Mouse (Mus musculus): ENCODE data around the gene Trim31. TPM values are rescaled to one million over a fixed set of nuclear protein-coding genes. Genes with fewer than 3 reads are reported as not detected.

The Trim31 gene
- polyA plus RNA-seq, 1 experiment: not detected

GRCm38 (mm10) chr17:36866719-36867527 lies 31.0 kb upstream of the Trim31 start, which contains the start of gene Trim15:
TSS of gene Trim15 (minus strand) at chr17:36867210.
- Histone ChIP-seq H3K27me3 (ENCODE audit: control insufficient read depth, insufficient read depth, insufficient read length) (peaks cover 12% of the 10 kb centered on the region), H3K79me2 (ENCODE audit: control insufficient read depth, insufficient read depth) (no peaks in the 10 kb centered on the region), H3K4me3 (no peak within 1 kb of the TSS), H3K4me2 (ENCODE audit: low read depth) (no peak within 1 kb of the TSS), H3ac (ENCODE audit: control insufficient read depth, insufficient read length) (no peak within 1 kb of the TSS), H3K36me3 (ENCODE audit: control insufficient read depth, insufficient read depth) (no peaks in the 10 kb centered on the region)
- no peak for TF ChIP-seq POLR2AphosphoS2 (IDR thresholded peaks at IDR 0.05; ENCODE audit: insufficient read length, low read depth)
- TF ChIP-seq MYOD1 (IDR thresholded peaks at IDR 0.05; ENCODE audit: control insufficient read depth in 1 of 3, insufficient read length in 2 of 3, low read depth in 2 of 3): no peak
- no peak for TF ChIP-seq USF1 (IDR thresholded peaks at IDR 0.05; ENCODE audit: low read depth)
- no peak for TF ChIP-seq CEBPB (IDR thresholded peaks at IDR 0.05; ENCODE audit: insufficient read depth, poor library complexity, severe bottlenecking)
- TF ChIP-seq SRF (IDR thresholded peaks at IDR 0.05; ENCODE audit: control insufficient read depth, insufficient read length, low read depth): no peak
- TF ChIP-seq E2F4 (IDR thresholded peaks at IDR 0.05; ENCODE audit: insufficient read depth): no peak
- no peak for TF ChIP-seq MAX (IDR thresholded peaks at IDR 0.05; ENCODE audit: low read depth)
- TF ChIP-seq TCF3 (IDR thresholded peaks at IDR 0.05; ENCODE audit: insufficient read length, low read depth): no peak
- no peak for TF ChIP-seq REST (IDR thresholded peaks at IDR 0.05; ENCODE audit: insufficient read depth, insufficient read length)
- TF ChIP-seq TCF12 (IDR thresholded peaks at IDR 0.05; ENCODE audit: insufficient read depth, poor library complexity, severe bottlenecking): no peak
- no peak for TF ChIP-seq POLR2A (IDR thresholded peaks at IDR 0.05; ENCODE audit: insufficient read length, low read depth)
- no peak for TF ChIP-seq MYOG (IDR thresholded peaks at IDR 0.05; ENCODE audit: control insufficient read depth in 1 of 3, insufficient read depth in 1 of 3, insufficient read length in 2 of 3, low read depth in 2 of 3)

GRCm38 (mm10) chr17:36868836-36869235 lies 29.1 kb upstream of the Trim31 start:
- no peak overlapping the region for H3K4me2 ChIP-seq (ENCODE audit: low read depth)
- no peaks in the 10 kb centered on the region for H3K79me2 ChIP-seq (ENCODE audit: control insufficient read depth, insufficient read depth)
- H3ac ChIP-seq (ENCODE audit: control insufficient read depth, insufficient read length): no peak overlapping the region
- H3K4me3 ChIP-seq: no peak overlapping the region
- TF ChIP-seq MYOG (IDR thresholded peaks at IDR 0.05; ENCODE audit: control insufficient read depth in 1 of 3, insufficient read depth in 1 of 3, insufficient read length in 2 of 3, low read depth in 2 of 3) (no peak), USF1 (IDR thresholded peaks at IDR 0.05; ENCODE audit: low read depth) (no peak), POLR2A (IDR thresholded peaks at IDR 0.05; ENCODE audit: insufficient read length, low read depth) (no peak)
- no peaks in the 10 kb centered on the region for H3K36me3 ChIP-seq (ENCODE audit: control insufficient read depth, insufficient read depth)
- peaks cover 12% of the 10 kb centered on the region for H3K27me3 ChIP-seq (ENCODE audit: control insufficient read depth, insufficient read depth, insufficient read length)

GRCm38 (mm10) chr17:36869284-36869954 lies 28.5 kb upstream of the Trim31 start, which contains the start of gene Trim10:
TSS of gene Trim10 (plus strand) at chr17:36869574.
- Histone ChIP-seq H3ac (ENCODE audit: control insufficient read depth, insufficient read length) (no peak within 1 kb of the TSS), H3K36me3 (ENCODE audit: control insufficient read depth, insufficient read depth) (no peaks in the 10 kb centered on the region), H3K4me3 (no peak within 1 kb of the TSS), H3K4me2 (ENCODE audit: low read depth) (no peak within 1 kb of the TSS), H3K79me2 (ENCODE audit: control insufficient read depth, insufficient read depth) (no peaks in the 10 kb centered on the region), H3K27me3 (ENCODE audit: control insufficient read depth, insufficient read depth, insufficient read length) (peaks cover 12% of the 10 kb centered on the region)
- TF ChIP-seq POLR2A (IDR thresholded peaks at IDR 0.05; ENCODE audit: insufficient read length, low read depth): no peak
- no peak for TF ChIP-seq MYOG (IDR thresholded peaks at IDR 0.05; ENCODE audit: control insufficient read depth in 1 of 3, insufficient read depth in 1 of 3, insufficient read length in 2 of 3, low read depth in 2 of 3)
- no peak for TF ChIP-seq TCF3 (IDR thresholded peaks at IDR 0.05; ENCODE audit: insufficient read length, low read depth)
- TF ChIP-seq MYOD1 (IDR thresholded peaks at IDR 0.05; ENCODE audit: control insufficient read depth in 1 of 3, insufficient read length in 2 of 3, low read depth in 2 of 3): no peak
- TF ChIP-seq MAX (IDR thresholded peaks at IDR 0.05; ENCODE audit: low read depth): no peak
- no peak for TF ChIP-seq TCF12 (IDR thresholded peaks at IDR 0.05; ENCODE audit: insufficient read depth, poor library complexity, severe bottlenecking)
- no peak for TF ChIP-seq E2F4 (IDR thresholded peaks at IDR 0.05; ENCODE audit: insufficient read depth)
- no peak for TF ChIP-seq CEBPB (IDR thresholded peaks at IDR 0.05; ENCODE audit: insufficient read depth, poor library complexity, severe bottlenecking)

GRCm38 (mm10) chr17:36869955-36870810 lies 27.7 kb upstream of the Trim31 start:
- Histone ChIP-seq H3K4me2 (ENCODE audit: low read depth) (no peak overlapping the region), H3K4me3 (no peak overlapping the region), H3K36me3 (ENCODE audit: control insufficient read depth, insufficient read depth) (no peaks in the 10 kb centered on the region), H3K79me2 (ENCODE audit: control insufficient read depth, insufficient read depth) (no peaks in the 10 kb centered on the region), H3K27me3 (ENCODE audit: control insufficient read depth, insufficient read depth, insufficient read length) (peaks cover 12% of the 10 kb centered on the region), H3ac (ENCODE audit: control insufficient read depth, insufficient read length) (no peak overlapping the region)
- TF ChIP-seq MYOD1 (IDR thresholded peaks at IDR 0.05; ENCODE audit: control insufficient read depth in 1 of 3, insufficient read length in 2 of 3, low read depth in 2 of 3) (no peak), REST (IDR thresholded peaks at IDR 0.05; ENCODE audit: insufficient read depth, insufficient read length) (no peak), MAX (IDR thresholded peaks at IDR 0.05; ENCODE audit: low read depth) (no peak), TCF3 (IDR thresholded peaks at IDR 0.05; ENCODE audit: insufficient read length, low read depth) (no peak), E2F4 (IDR thresholded peaks at IDR 0.05; ENCODE audit: insufficient read depth) (no peak), SRF (IDR thresholded peaks at IDR 0.05; ENCODE audit: control insufficient read depth, insufficient read length, low read depth) (no peak), POLR2A (IDR thresholded peaks at IDR 0.05; ENCODE audit: insufficient read length, low read depth) (no peak), USF1 (IDR thresholded peaks at IDR 0.05; ENCODE audit: low read depth) (no peak), POLR2AphosphoS2 (IDR thresholded peaks at IDR 0.05; ENCODE audit: insufficient read length, low read depth) (no peak), CEBPB (IDR thresholded peaks at IDR 0.05; ENCODE audit: insufficient read depth, poor library complexity, severe bottlenecking) (no peak), MYOG (IDR thresholded peaks at IDR 0.05; ENCODE audit: control insufficient read depth in 1 of 3, insufficient read depth in 1 of 3, insufficient read length in 2 of 3, low read depth in 2 of 3) (no peak), TCF12 (IDR thresholded peaks at IDR 0.05; ENCODE audit: insufficient read depth, poor library complexity, severe bottlenecking) (no peak)

All from myocyte (in vitro differentiated cells).